Mouse (Mus musculus) forebrain, embryonic 10.5 days (tissue): ENCODE results near the gene Nepn. TPM values are rescaled to one million over a fixed set of nuclear protein-coding genes. Genes with fewer than 3 reads are reported as not detected.
A peak's percentile ranks its signal among the peaks of the same experiment; 100 is the strongest.
"Not testable (repeated sequence)": the region's sequence is repeated elsewhere in the genome, so short reads cannot be mapped to it uniquely, and the experiment has no call there.

Source experiments
- DNase-seq: peaks from one replicate; pipeline ENCODE4 v3.0.0-alpha.2; 2017; ENCODE audit warnings: low spot score; ENCODE audit errors: extremely low spot score
- H3K27ac ChIP-seq: fragments of 300-500 bp; sonication (generic); 2 replicates; pipeline ENCODE4 v1.5.1; 2016; ENCODE audit warnings: mild to moderate bottlenecking
- H3K27me3 ChIP-seq: fragments of 300-500 bp; sonication (generic); 2 replicates; pipeline ENCODE4 v1.6.1; 2016; ENCODE audit warnings: mild to moderate bottlenecking; ENCODE audit not compliant: poor library complexity, severe bottlenecking
- H3K36me3 ChIP-seq: fragments of 300-500 bp; sonication (generic); replicated peaks from 2 replicates; pipeline ENCODE4 v1.6.1; 2016; ENCODE audit warnings: mild to moderate bottlenecking, moderate library complexity
- H3K4me1 ChIP-seq: fragments of 300-500 bp; sonication (generic); 2 replicates; pipeline ENCODE4 v1.6.1; 2016
- H3K4me3 ChIP-seq: fragments of 300-500 bp; sonication (generic); 2 replicates; pipeline ENCODE4 v1.5.1; 2016; ENCODE audit warnings: mild to moderate bottlenecking, moderate library complexity
- H3K9me3 ChIP-seq: fragments of 300-500 bp; sonication (generic); 2 replicates; pipeline ENCODE4 v1.6.1; 2016; ENCODE audit warnings: mild to moderate bottlenecking, moderate library complexity
- WGBS: fragments of 180-500 bp; shearing (Covaris S2); methylation state at CpG from one replicate; pipeline ENCODE4 v1.1.7; 2016; 5-methylcytosine and 5-hydroxymethylcytosine counted together
- polyA plus RNA-seq: library from polyadenylated mRNA; unstranded; fragments of >200 nt; fragmentation: Nextera tagmentation; extraction: Ambion mirVana; gene quantifications from 2 replicates; pipeline ENCODE4 v1.2.1, GENCODE M21; 2016

The Nepn gene
- not detected in 2 replicates for polyA plus RNA-seq

DNA sequence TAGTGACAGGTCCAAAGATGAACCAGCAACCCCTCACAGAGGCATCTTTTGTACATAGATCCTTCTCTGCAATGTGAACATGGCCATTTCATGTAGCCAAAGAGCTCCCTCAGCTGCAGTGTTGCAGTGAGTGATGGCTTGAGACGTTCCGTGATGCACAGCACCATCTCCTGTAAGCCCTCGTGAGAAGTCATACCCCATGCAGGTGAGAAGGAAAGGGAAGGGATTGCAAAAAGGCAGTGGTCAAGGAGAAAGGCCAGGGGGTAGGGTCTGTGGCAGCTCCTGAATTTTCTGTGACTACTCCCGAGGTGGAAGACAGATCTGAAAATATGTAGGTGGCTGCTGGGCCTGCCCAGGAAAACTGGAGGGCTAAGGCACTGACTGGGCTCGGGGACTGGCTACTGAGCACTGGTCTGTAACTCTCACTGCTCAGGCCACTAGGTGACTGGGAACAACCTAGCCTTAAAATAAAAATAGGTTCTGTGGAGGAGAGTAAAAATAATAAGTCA, at the start of gene Nepn:
Gene Nepn (plus strand): TSS at position 51 of the 509 bp plus-strand sequence.
- WGBS = 82% methylated on average over 5 of the region's 5 CpGs
- Histone ChIP-seq H3K4me3 (no peak within 1 kb of the TSS), H3K4me1 (peaks cover 5% of the 10 kb centered on the region; the same call in 1 of the 2 replicates), H3K27me3 (no peaks in the 10 kb centered on the region), H3K9me3 (no peaks in the 10 kb centered on the region), H3K27ac (no peak within 1 kb of the TSS), H3K36me3 (no peaks in the 10 kb centered on the region)
- DNase-seq = no peak

DNA sequence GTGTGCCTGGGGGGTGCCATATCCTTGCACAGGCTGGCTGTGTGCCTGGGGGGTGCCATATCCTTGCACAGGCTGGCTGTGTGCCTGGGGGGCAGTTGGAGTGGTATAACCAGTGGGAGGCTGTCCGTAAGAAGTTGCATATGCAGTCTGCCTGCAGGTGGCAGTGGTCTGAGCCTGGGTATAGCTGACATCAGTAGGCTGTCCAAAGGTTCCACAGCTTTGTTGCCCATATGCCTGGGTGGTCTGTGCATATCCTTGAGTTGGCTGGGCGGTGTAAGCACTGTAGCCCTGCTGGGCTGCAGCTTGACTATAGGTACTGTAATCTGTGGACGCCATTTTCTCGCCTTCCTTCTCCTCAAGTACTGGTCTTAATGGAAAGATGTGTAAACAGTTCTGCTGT, 45.4 kb upstream of the Nepn start:
- WGBS = 91% methylated on average over 4 of the region's 4 CpGs

DNA sequence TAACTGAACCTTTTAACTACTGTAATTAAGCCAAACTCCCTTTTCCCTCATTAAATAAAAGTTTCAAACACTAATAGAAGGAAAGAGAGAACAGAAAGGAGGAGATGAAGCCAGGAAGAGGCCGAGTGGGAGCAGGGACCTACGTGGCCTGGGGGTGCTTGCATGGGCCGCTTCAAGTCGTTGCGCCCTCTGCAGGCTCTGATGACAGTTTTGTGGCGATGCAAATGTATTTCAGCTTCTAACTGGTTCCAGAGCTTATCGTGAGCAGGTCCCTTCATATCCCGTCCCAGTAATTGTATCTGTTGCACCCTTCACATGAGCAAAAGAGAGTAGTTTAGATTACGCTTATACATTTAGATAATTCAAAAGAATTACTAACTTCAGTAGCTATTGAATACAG, 35.6 kb upstream of the Nepn start:
- Histone ChIP-seq H3K4me3 (no peak overlapping the region), H3K36me3 (peaks cover 56% of the 10 kb centered on the region), H3K27me3 (no peaks in the 10 kb centered on the region), H3K27ac (no peak overlapping the region), H3K4me1 (no peaks in the 10 kb centered on the region), H3K9me3 (no peaks in the 10 kb centered on the region)
- 71% methylated on average over 9 of the region's 9 CpGs for WGBS
- no peak for DNase-seq

More for the DNA sequence above, 45.4 kb upstream of the Nepn start:
- not testable (repeated sequence) for H3K27ac ChIP-seq, DNase-seq, H3K4me3 ChIP-seq, H3K9me3 ChIP-seq, H3K4me1 ChIP-seq, H3K27me3 ChIP-seq
- peaks cover 79% of the 10 kb centered on the region for H3K36me3 ChIP-seq

DNA sequence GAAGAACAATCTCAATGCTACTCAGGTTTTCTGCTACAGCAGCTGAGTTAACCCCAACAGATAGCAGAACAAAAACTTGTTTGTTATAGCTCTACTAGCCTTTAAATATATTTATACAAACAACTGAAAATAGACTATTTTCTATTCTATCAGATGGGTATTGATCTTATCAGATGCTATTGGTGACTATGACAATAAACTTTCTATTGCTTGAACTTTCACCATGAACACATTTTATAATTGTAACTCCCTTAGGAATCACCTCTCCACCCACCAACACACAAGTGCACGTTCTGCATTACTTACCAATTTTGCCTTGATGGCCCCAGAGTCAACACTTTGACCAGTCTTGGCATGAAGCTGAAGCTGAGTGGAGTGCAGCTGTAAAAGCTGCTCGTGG, 30.3 kb upstream of the Nepn start, which contains the start of gene Gm26741:
Gene Gm26741 (plus strand): TSS at position 301 of the 400 bp plus-strand sequence.
- Histone ChIP-seq H3K4me1 (no peaks in the 10 kb centered on the region), H3K27me3 (no peaks in the 10 kb centered on the region), H3K27ac (no peak within 1 kb of the TSS), H3K9me3 (no peaks in the 10 kb centered on the region), H3K4me3 (no peak within 1 kb of the TSS), H3K36me3 (peaks cover 15% of the 10 kb centered on the region)
- 94% methylated on average over 2 of the region's 2 CpGs for WGBS
- DNase-seq = no peak

DNA sequence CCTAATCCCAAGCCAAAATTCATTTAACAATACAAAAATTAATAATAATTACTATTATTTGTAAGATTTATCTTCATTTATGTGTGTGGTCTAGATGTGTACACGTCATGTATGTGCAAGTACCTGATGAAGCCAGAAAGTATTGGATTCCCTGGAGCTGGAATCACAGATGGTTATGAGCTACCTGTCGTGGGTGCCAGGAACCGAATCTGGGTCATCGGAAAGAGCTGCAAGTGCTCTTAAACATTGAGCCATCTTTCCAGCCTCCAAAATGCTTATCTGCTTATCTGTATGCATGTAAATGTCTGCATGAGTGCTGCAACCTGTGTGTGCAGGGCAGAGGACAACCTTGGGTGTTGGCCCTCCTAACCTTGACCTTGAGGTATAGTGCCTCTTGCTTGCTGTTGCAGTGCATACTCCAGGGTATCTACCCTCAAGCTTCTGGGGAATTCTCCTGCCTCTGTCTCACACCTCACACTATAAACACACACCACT, 28.5 kb upstream of the Nepn start:
- Histone ChIP-seq H3K27ac (no peak overlapping the region), H3K9me3 (no peaks in the 10 kb centered on the region), H3K36me3 (peaks cover 8% of the 10 kb centered on the region; the same call in 1 of the 2 replicates), H3K27me3 (no peaks in the 10 kb centered on the region), H3K4me1 (no peaks in the 10 kb centered on the region), H3K4me3 (no peak overlapping the region)
- no peak for DNase-seq
- 98% methylated on average over 4 of the region's 4 CpGs for WGBS

DNA sequence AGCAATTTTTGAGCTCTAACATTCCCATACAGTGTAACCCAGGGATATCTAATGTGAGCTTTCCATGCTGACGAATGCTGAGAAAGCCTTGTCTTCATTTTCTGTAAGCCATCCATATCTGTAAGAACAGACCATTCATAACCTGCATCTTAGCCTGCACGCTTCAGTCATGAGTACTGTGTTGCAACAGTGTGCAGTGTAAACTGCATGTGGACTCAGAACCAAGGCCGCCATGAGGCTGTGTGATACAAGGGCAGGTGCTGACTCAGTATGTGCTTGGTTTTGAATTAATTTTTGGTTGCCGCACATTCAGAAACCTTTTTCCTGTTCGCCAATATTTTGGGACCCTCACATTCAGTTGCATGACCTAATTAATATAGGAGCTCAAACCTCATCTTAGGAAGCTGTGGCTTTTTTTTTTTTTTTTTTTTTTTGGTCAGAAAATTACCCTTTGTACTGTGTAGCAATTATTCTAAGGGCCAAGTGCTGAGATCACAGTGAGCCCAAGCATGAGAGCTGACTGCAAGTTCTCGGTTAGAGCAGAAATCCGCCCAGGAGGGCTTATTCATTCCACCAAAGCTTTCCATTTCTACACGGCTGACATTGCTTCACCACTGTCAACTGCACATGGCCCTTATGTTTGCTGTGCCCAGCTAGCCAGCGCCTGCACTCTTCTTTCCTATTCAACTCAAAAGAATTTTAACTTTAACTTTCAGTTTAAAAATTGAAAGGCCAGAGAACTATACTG, 27.7 kb upstream of the Nepn start:
- no peak for DNase-seq
- Histone ChIP-seq H3K27me3 (no peaks in the 10 kb centered on the region), H3K36me3 (peaks cover 3% of the 10 kb centered on the region; the same call in 1 of the 2 replicates), H3K9me3 (no peaks in the 10 kb centered on the region), H3K4me1 (no peaks in the 10 kb centered on the region), H3K4me3 (no peak overlapping the region), H3K27ac (no peak overlapping the region)
- 91% methylated on average over 9 of the region's 9 CpGs for WGBS

DNA sequence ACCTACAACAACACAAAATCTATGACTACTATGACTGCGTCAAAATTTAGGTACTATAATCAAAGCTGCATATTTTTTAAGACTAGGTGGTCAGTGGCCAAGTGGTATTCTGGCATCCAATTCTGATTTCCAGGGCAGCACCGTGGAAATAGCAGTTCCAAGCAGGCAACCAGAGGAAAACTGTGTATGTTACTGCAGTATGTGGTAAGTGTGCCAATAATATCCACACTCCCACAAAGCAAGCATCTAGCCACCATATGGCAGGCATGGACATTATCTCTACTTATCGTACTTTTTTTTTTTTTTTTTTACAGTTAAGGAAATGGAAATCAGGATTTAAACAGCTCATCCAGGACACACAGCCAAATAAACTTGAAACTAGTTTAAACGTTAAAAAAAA, 20.4 kb upstream of the Nepn start:
- Histone ChIP-seq H3K27ac (no peak overlapping the region), H3K36me3 (no peaks in the 10 kb centered on the region), H3K4me3 (no peak overlapping the region), H3K9me3 (no peaks in the 10 kb centered on the region), H3K27me3 (no peaks in the 10 kb centered on the region), H3K4me1 (no peaks in the 10 kb centered on the region)
- no peak for DNase-seq
- WGBS = 94% methylated on average over 4 of the region's 4 CpGs

DNA sequence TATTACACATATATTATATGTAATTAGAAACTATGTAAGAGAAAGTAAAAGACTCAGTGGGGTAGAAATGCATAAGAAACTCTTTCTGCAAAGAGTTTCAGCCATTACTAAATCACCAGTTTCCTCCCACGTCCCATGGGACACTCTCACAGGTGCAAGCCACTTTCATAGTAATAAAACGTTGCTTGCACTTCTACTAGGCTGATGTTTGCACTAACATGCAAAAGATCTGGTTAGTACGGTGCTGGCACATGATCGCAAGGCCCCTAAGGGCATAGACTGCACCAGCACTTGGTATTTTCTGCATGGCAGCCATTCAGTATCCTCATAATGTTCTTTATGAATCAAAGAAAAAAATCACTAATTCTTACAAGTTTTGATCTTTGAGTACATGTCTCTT, 14.9 kb upstream of the Nepn start:
- no peak overlapping the region for H3K4me3 ChIP-seq
- 90% methylated on average over 4 of the region's 4 CpGs for WGBS
- no peaks in the 10 kb centered on the region for H3K9me3 ChIP-seq
- no peak for DNase-seq
- H3K27me3 ChIP-seq = no peaks in the 10 kb centered on the region
- H3K4me1 ChIP-seq = no peaks in the 10 kb centered on the region
- H3K36me3 ChIP-seq = no peaks in the 10 kb centered on the region; the same call in 1 of the 2 replicates
- no peak overlapping the region for H3K27ac ChIP-seq

DNA sequence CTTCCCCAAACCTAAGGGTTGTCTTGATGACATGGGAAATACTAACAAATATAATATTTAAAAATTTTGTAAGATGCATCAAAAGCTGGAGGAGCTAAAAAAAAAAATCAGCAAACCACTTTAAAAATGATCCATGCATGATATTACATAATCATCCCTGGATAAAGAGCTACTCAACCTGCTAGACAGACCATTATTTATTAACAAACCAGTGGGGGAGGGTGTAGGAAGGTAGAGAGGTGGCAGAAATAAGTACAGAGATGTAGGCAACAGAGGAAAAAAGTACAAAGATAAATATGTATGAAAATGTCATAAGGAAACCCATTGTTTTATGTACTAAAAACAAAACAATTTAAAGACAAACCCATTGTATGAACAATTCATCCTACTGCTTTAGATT, 14.1 kb upstream of the Nepn start:
- Histone ChIP-seq H3K27ac (no peak overlapping the region), H3K4me1 (peaks cover 6% of the 10 kb centered on the region), H3K36me3 (no peaks in the 10 kb centered on the region; the same call in 1 of the 2 replicates), H3K9me3 (no peaks in the 10 kb centered on the region), H3K27me3 (no peaks in the 10 kb centered on the region), H3K4me3 (no peak overlapping the region)
- no peak for DNase-seq

DNA sequence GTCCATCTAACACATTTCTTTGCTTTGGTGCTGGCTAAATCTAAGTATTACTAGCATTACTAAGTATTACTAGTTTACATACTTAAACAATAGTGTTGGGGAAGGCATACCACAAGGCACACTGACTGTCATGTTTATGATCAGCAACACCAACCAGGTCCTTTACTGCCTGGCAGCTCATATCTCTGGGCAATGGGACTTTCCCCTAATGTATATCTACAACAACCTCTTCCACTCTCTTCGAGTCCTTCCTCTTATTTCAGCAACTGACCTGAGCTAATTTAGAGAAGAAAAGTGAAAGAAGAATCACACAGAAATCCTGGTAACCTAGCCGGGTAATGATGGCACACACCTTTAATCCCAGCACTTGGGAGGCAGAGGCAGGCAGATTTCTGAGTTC, 12.3 kb upstream of the Nepn start:
- Histone ChIP-seq H3K27ac (no peak overlapping the region), H3K4me3 (no peak overlapping the region), H3K4me1 (peaks cover 22% of the 10 kb centered on the region), H3K9me3 (no peaks in the 10 kb centered on the region), H3K27me3 (no peaks in the 10 kb centered on the region), H3K36me3 (no peaks in the 10 kb centered on the region; the same call in 1 of the 2 replicates)
- no peak for DNase-seq
- WGBS = 95% methylated on average over 2 of the region's 2 CpGs

DNA sequence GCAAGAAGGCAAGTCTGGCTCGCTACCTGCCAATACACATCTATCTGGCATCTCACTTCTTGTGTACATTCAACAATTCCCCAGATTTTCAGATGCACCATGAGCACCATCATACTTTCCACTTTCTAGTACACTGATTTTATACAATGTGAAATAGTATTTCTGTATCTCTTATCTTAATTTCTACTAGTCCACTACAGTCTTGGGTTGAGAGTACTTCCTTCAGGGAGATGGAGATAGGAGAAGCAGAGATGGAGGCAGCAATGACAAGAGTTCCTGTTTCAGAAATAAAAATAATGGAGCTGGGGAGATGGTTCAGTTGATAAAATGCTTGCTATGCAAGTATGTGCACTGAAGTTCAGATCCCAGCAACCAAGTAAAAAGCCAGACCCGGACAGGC, 11.0 kb upstream of the Nepn start:
- Histone ChIP-seq H3K36me3 (no peaks in the 10 kb centered on the region; the same call in 1 of the 2 replicates), H3K4me3 (no peak overlapping the region), H3K27me3 (no peaks in the 10 kb centered on the region), H3K9me3 (no peaks in the 10 kb centered on the region), H3K4me1 (peaks cover 27% of the 10 kb centered on the region), H3K27ac (no peak overlapping the region)
- 89% methylated on average over 2 of the region's 2 CpGs for WGBS
- no peak for DNase-seq

DNA sequence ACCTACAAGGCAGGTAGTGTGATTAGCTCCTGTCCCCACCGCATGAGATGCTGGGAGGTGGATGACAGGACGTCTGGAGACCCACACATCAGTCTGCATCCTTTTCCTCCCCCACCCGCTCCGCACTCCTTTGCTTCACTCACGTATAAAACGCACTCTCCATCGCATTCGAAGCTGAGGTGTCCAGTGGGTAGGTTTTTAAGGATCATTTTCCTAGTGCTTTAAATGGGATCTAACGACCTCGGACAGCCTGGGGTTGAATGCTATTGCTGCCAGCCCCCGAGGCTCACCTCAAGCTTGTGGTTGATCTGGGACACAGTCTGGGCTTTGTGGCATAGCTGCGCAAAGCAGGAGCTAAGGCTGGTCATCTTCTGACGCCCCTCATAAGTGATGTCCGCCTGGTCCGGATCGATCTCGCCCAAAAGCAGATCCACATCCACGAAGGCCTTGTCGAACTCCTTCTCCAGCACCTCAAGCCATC, 7.4 kb upstream of the Nepn start:
- no peaks in the 10 kb centered on the region for H3K27me3 ChIP-seq
- no peaks in the 10 kb centered on the region; the same call in 1 of the 2 replicates for H3K36me3 ChIP-seq
- WGBS = under 1% methylated on average over 19 of the region's 19 CpGs
- no peak for DNase-seq
- H3K9me3 ChIP-seq = no peaks in the 10 kb centered on the region
- H3K27ac ChIP-seq = peak overlapping the region; percentile 93
- H3K4me3 ChIP-seq = peak overlapping the region; percentile 71
- peaks cover 34% of the 10 kb centered on the region for H3K4me1 ChIP-seq
